Mouse (Mus musculus) liver, embryonic 14.5 days (tissue): ENCODE measurements around the gene Rpl41.

Source experiments
- CTCF ChIP-seq: IDR thresholded peaks from 2 replicates; pipeline ENCODE4 v1.5.1; 2016; ENCODE audit warnings: antibody characterized with exemption, low read depth, control low read depth
- EP300 ChIP-seq: IDR thresholded peaks from 2 replicates; pipeline ENCODE4 v1.6.1; 2016; ENCODE audit warnings: antibody characterized with exemption, low read depth

DNA sequence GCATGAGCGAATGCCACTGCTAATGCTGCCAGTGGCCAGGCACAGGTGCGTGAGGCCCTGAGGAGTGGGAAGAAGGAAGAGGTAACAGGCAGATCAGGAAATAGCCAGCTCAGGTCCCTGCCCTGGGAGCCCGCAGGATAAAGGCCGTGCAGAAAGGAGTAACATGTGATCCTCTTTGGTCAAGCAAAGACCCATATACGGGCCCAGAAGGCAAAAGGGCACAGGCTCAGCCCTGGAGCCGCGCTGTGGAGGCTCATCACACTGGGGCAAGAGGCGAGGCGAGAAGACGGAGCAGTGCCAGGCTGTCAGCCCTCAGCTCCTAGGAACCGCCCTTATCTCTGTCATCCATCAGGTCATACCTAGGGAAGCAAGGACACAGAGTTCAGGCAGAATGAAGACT, 38.8 kb downstream of the Rpl41 start:
- TF ChIP-seq EP300 (no peak), CTCF (no peak)
